Mouse (Mus musculus): ENCODE measurements at regions not wholly inside any gene's neighbourhood (a gene's known extent, or its start where the extent isn't known, plus 50 kb on each side); places are given as distances from the start of the nearest gene placed in this dataset.

DNA sequence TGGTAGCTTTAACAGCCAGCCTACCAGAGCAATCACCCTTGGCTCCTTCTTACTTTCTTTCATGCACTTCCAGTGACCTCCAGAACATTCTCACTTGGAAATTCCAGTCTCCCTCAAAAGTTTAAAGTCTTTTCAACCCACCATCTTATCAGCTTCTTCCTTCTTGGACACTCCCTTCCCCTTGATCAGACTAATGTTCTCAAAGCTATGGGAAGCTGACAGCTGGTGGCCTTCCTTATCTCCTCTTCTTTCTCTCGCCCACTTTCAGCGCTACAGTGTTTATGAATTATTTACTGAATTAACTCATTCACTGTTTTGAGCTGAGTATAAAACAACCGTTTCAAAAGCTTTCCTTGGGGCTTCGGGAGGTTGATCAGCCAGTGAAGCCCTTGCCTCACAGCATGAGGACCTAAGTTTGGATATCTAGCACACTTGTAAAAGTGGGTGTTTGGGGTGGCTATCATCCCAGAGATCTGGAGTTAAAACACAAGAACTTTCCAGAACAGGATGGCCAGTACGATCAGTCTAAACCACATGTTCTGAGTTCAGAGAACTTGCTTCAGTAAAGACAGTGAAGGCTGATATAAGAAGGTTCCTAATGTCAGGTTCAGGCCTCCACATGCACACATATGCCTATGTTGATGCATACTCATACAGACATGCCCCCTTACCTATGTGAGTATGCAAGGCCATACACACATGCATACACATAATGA lies 59.7 kb upstream of the Ikzf2 start:
- peak overlapping the region; percentile 66 for H3K27ac ChIP-seq

GRCm38 (mm10) chr1:69752724-69753123 lies 65.7 kb upstream of the Ikzf2 start:
- H3K4me1 ChIP-seq = peaks cover 3% of the 10 kb centered on the region; the same call in 1 of the 2 replicates
- no peaks in the 10 kb centered on the region for H3K9me3 ChIP-seq (replicated peaks)
- H3K4me3 ChIP-seq = no peak overlapping the region
- no peak for ATAC-seq
- no peak overlapping the region for H3K4me2 ChIP-seq
- no peak overlapping the region for H3K27ac ChIP-seq
- H3K27me3 ChIP-seq (replicated peaks) = no peaks in the 10 kb centered on the region
- no peaks in the 10 kb centered on the region for H3K36me3 ChIP-seq
- 41% methylated on average over 1 of the region's 1 CpGs for WGBS (ENCODE audit: insufficient replicate concordance)
- H3K9ac ChIP-seq = no peak overlapping the region

More for the DNA sequence above, 59.7 kb upstream of the Ikzf2 start:
- H3K4me3 ChIP-seq = no peak overlapping the region
- WGBS (ENCODE audit: insufficient replicate concordance) = 21% methylated on average over 5 of the region's 5 CpGs
- H3K9me3 ChIP-seq (replicated peaks) = no peaks in the 10 kb centered on the region
- H3K27me3 ChIP-seq (replicated peaks) = no peaks in the 10 kb centered on the region
- H3K36me3 ChIP-seq = no peaks in the 10 kb centered on the region
- no peak overlapping the region for H3K9ac ChIP-seq
- peak; percentile 96 for ATAC-seq
- peaks cover 22% of the 10 kb centered on the region for H3K4me1 ChIP-seq
- peak overlapping the region; percentile 32 for H3K4me2 ChIP-seq

DNA sequence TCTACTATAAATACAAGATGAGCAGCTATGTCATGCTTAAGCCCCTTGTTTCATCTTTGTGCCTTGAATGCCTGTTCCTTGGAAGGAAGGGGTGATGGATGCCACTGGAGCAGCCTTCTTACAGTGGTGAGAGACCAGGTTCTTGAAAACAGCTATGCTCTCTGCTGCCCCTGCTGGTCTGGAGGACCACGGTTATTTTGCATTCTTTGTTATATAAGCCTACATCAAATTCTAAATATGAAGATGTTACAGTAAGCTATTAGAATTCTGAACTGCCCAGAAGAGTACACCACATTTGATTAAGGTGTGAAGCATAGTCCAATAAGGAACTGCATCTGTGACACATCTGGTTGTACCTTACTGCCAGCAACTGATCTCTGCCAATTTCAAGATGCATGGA lies 69.1 kb upstream of the Spag16 start:
- Histone ChIP-seq H3K4me2 (no peak overlapping the region), H3K4me3 (no peak overlapping the region), H3K27ac (no peak overlapping the region), H3K27me3 (replicated peaks) (no peaks in the 10 kb centered on the region), H3K9ac (no peak overlapping the region), H3K4me1 (no peaks in the 10 kb centered on the region), H3K36me3 (no peaks in the 10 kb centered on the region), H3K9me3 (replicated peaks) (no peaks in the 10 kb centered on the region)
- 79% methylated on average over 1 of the region's 1 CpGs for WGBS (ENCODE audit: insufficient replicate concordance)
- no peak for ATAC-seq

- Histone ChIP-seq H3K27ac (no peak overlapping the region), H3K36me3 (no peaks in the 10 kb centered on the region), H3K4me2 (peak overlapping the region; percentile 46), H3K4me3 (0 out of 2 replicates have a peak overlapping the region, but pooled peaks have one; percentile 17), H3K9ac (no peak overlapping the region), H3K4me1 (no peaks in the 10 kb centered on the region), H3K9me3 (replicated peaks) (no peaks in the 10 kb centered on the region), H3K27me3 (replicated peaks) (no peaks in the 10 kb centered on the region)
- ATAC-seq = no peak
- 38% methylated on average over 13 of the region's 13 CpGs for WGBS (ENCODE audit: insufficient replicate concordance)
Measured at GRCm38 (mm10) chr1:69759544-69759943, 67.2 kb upstream of the Spag16 start.

- Histone ChIP-seq H3K4me2 (no peak overlapping the region), H3K4me1 (no peaks in the 10 kb centered on the region), H3K27ac (no peak overlapping the region), H3K36me3 (no peaks in the 10 kb centered on the region), H3K9me3 (replicated peaks) (no peaks in the 10 kb centered on the region), H3K4me3 (no peak overlapping the region), H3K9ac (no peak overlapping the region), H3K27me3 (replicated peaks) (no peaks in the 10 kb centered on the region)
- ATAC-seq = no peak
- WGBS (ENCODE audit: insufficient replicate concordance) = 59% methylated on average over 11 of the region's 11 CpGs
Measured at GRCm38 (mm10) chr1:69768714-69769113, 58.1 kb upstream of the Spag16 start.

- WGBS (ENCODE audit: insufficient replicate concordance) = 35% methylated on average over 8 of the region's 8 CpGs
- Histone ChIP-seq H3K9ac (no peak overlapping the region), H3K4me1 (no peaks in the 10 kb centered on the region), H3K4me2 (no peak overlapping the region), H3K4me3 (no peak overlapping the region), H3K27ac (no peak overlapping the region), H3K9me3 (replicated peaks) (no peaks in the 10 kb centered on the region), H3K36me3 (no peaks in the 10 kb centered on the region), H3K27me3 (replicated peaks) (no peaks in the 10 kb centered on the region)
- ATAC-seq = no peak
Measured at GRCm38 (mm10) chr1:69770209-69770608, 56.6 kb upstream of the Spag16 start.

- H3K4me3 ChIP-seq = no peak overlapping the region
- H3K36me3 ChIP-seq = no peaks in the 10 kb centered on the region
- ATAC-seq = no peak
- no peaks in the 10 kb centered on the region for H3K4me1 ChIP-seq
- H3K4me2 ChIP-seq = no peak overlapping the region
- no peaks in the 10 kb centered on the region for H3K9me3 ChIP-seq (replicated peaks)
- no peak overlapping the region for H3K9ac ChIP-seq
- 86% methylated on average over 2 of the region's 2 CpGs for WGBS (ENCODE audit: insufficient replicate concordance)
- H3K27me3 ChIP-seq (replicated peaks) = no peaks in the 10 kb centered on the region
- no peak overlapping the region for H3K27ac ChIP-seq
Measured at GRCm38 (mm10) chr1:69771436-69771835, 55.3 kb upstream of the Spag16 start.

DNA sequence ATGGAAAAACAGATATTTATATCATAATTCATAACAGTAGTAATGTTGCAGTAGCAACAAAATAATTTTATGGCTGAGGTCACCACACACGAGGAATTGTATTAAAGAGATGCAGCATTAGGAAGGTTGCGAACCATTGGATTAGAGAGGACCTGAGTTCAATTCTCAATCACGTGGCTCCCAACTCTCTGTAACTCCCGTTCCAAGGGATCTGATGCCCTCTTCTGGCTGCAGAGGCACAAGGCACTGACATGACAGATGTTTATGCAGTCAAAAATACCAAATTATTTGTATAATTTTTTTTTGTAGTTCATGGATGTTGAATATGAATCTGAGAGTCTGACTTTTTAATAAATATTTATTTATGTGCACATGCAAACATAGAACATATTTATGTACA lies 51.2 kb upstream of the Spag16 start:
- no peak for ATAC-seq
- Histone ChIP-seq H3K4me2 (no peak overlapping the region), H3K36me3 (no peaks in the 10 kb centered on the region), H3K4me3 (no peak overlapping the region), H3K27ac (no peak overlapping the region), H3K9me3 (replicated peaks) (no peaks in the 10 kb centered on the region), H3K9ac (no peak overlapping the region), H3K4me1 (no peaks in the 10 kb centered on the region), H3K27me3 (replicated peaks) (no peaks in the 10 kb centered on the region)
- 58% methylated on average over 4 of the region's 4 CpGs for WGBS (ENCODE audit: insufficient replicate concordance)

Measured in liver, embryonic 12.5 days (tissue).